Comparison of ENCODE assay signal across 23 mouse cellular contexts in the genomic region with DNA sequence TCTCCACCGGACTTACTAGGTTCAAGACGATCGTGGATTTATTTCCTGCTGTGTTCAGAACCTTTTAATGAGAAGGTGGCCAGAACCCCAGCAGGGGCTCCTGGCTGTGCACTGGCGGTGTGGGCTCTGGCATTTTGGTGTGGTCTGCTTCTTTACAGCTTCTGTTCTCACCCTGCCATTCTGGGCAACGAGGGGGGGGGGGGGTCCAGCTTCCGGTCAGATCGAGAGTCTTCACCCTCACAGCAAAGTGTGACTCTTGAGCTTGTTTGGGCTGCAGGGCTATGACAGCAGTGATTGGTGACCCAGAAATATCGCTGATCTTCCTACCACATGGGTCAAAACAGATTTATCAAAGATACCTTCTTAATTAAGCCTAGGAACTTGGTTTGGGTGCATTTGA. TPM values are rescaled to one million over a fixed set of nuclear protein-coding genes. Genes with fewer than 3 reads are reported as not detected.
DNase-seq lines count a peak whose midpoint lies in the region; TF ChIP-seq lines count a peak whose summit lies in the region.
"Had no signal": no experiment of that assay in that cellular context is flagged by ENCODE, and none has a peak within 500 bp of the region (broad histone marks: within the 10 kb centered on the region; RNA-seq: fewer than 3 reads in every experiment).

No protein-coding gene starts in this region.

- intact Hi-C loops in heart, postnatal 36 days (cut with DNase I): no loop called here

- no peaks in the 10 kb centered on the region for H3K27me3 ChIP-seq in cerebellum, adult 2 months (ENCODE audit: control insufficient read depth, insufficient read depth, low read length)
- H3K27me3 ChIP-seq in heart, embryonic 10.5 days (ENCODE audit: insufficient read depth, poor library complexity, severe bottlenecking): no peaks in the 10 kb centered on the region
- 0 out of 2 replicates have a peak, but pooled peaks cover 5% of the 10 kb centered on the region for H3K27me3 ChIP-seq in E14TG2a.4 (ENCODE audit: insufficient read depth, low read length)

- no peaks in the 10 kb centered on the region for H3K9me3 ChIP-seq in heart, embryonic 10.5 days
- H3K9me3 ChIP-seq in E14TG2a.4 (ENCODE audit: low read length): no peaks in the 10 kb centered on the region
- H3K9me3 ChIP-seq: G1E had no signal

- DNase-seq in cerebellum, adult 2 months: no peak
- DNase-seq in cerebellum, adult 9-10 months: no peak
- peak; percentile 59 for DNase-seq in heart, adult 11 months
- DNase-seq in heart, adult 18-20 months: no peak
- peak; percentile 68 for DNase-seq in heart, embryonic 10.5 days (ENCODE audit: low spot score)
- no peak for DNase-seq in heart, postnatal 36 days
- DNase-seq in testis, postnatal 14 days (ENCODE audit: low spot score): no peak
- DNase-seq: adrenal gland, adult 2 months; adrenal gland, adult 8-10 months; adrenal gland, postnatal 10 days; adrenal gland, postnatal 14 days; adrenal gland, postnatal 25 days; adrenal gland, postnatal 36 days; B cell, adult 2 months had no signal

- H3K4me1 ChIP-seq in cerebellum, adult 2 months (ENCODE audit: control insufficient read depth, insufficient read depth, low read length): peaks cover 14% of the 10 kb centered on the region
- H3K4me1 ChIP-seq in heart, embryonic 10.5 days: no peaks in the 10 kb centered on the region
- H3K4me1 ChIP-seq in E14TG2a.4 (replicated peaks; ENCODE audit: low read depth, low read length): peaks cover 13% of the 10 kb centered on the region

- no peak for TF ChIP-seq CTCF in cerebellum, adult 2 months (IDR thresholded peaks at IDR 0.05; ENCODE audit: borderline replicate concordance, insufficient read depth, low read depth, low read length)
- TF ChIP-seq CTCF in E14TG2a.4 (conservative IDR thresholded peaks at IDR 0.05; ENCODE audit: low read length): no peak

- no peaks in the 10 kb centered on the region for H3K36me3 ChIP-seq in heart, embryonic 10.5 days
- H3K36me3 ChIP-seq in E14TG2a.4 (ENCODE audit: insufficient read depth, low read length): no peaks in the 10 kb centered on the region
- H3K36me3 ChIP-seq: G1E had no signal

- H3K4me3 ChIP-seq in cerebellum, adult 2 months (replicated peaks; ENCODE audit: insufficient read depth, low read depth, low read length): peak overlapping the region; percentile 6
- H3K4me3 ChIP-seq in heart, embryonic 10.5 days: no peak overlapping the region
- peak overlapping the region; percentile 53 for H3K4me3 ChIP-seq in E14TG2a.4 (replicated peaks; ENCODE audit: low read length)

- peak overlapping the region; percentile 65 for H3K27ac ChIP-seq in cerebellum, adult 2 months (ENCODE audit: insufficient read depth, low read length)
- no peak overlapping the region for H3K27ac ChIP-seq in heart, embryonic 10.5 days

- TF ChIP-seq POLR2A in cerebellum, adult 2 months (IDR thresholded peaks at IDR 0.05; ENCODE audit: borderline replicate concordance, insufficient read depth, low read length): no peak

- WGBS in cerebellum, adult 2 months: 14% methylated on average over 8 of the region's 8 CpGs
- WGBS in heart, embryonic 10.5 days: 57% methylated on average over 8 of the region's 8 CpGs

RNA-seq across cellular contexts. Expression of a gene that starts 8.5 kb away (rescaled TPM):
- 1.4 TPM in 2 replicates for polyA plus RNA-seq in cerebellum, adult 2 months (2012; rRNA removed)
- not detected for total RNA-seq in heart, adult 18-20 months (2021)
- polyA plus RNA-seq in heart, embryonic 10.5 days (2016; fragmentation: Nextera tagmentation; extraction: Ambion mirVana): not detected in 2 replicates
- not detected for total RNA-seq in heart, postnatal 36 days (2021)
- total RNA-seq: adrenal gland, adult 18-20 months; adrenal gland, adult 2 months; adrenal gland, adult 8-10 months; adrenal gland, postnatal 10 days; adrenal gland, postnatal 14 days; adrenal gland, postnatal 25 days; adrenal gland, postnatal 36 days; CH12.LX; MEL had no signal
- polyA plus RNA-seq: activated CD4-positive, CD25-positive, alpha-beta regulatory T cell, adult 4 months; adrenal gland, adult 2 months; C2C12; CD4-positive, CD25-positive, alpha-beta regulatory T cell, adult 4 months; G1E; Patski had no signal

RNA-seq across cellular contexts. Expression of a gene that starts 18.8 kb away (rescaled TPM):
- polyA plus RNA-seq in cerebellum, adult 2 months (2012; rRNA removed): 45.2 and 47.9 TPM in 2 replicates
- total RNA-seq in heart, adult 18-20 months (2021): 1 to 10 TPM; 3.8 to 6.5 TPM
- 2.8 and 4.4 TPM in 2 replicates for polyA plus RNA-seq in heart, embryonic 10.5 days (2016; fragmentation: Nextera tagmentation; extraction: Ambion mirVana)
- total RNA-seq in heart, postnatal 36 days (2021): 1 to 10 TPM; 4.2 to 5.1 TPM

RNA-seq across cellular contexts. Expression of a gene that starts 46.4 kb away (rescaled TPM):
- polyA plus RNA-seq in cerebellum, adult 2 months (2012; rRNA removed): 130 and 136 TPM in 2 replicates
- total RNA-seq in heart, adult 18-20 months (2021): 10 to 100 TPM; 69.2 to 70.4 TPM
- 8.7 and 16.0 TPM in 2 replicates for polyA plus RNA-seq in heart, embryonic 10.5 days (2016; fragmentation: Nextera tagmentation; extraction: Ambion mirVana)
- 10 to 100 TPM; 72.1 to 73.7 TPM for total RNA-seq in heart, postnatal 36 days (2021)

Comparison
In these comparisons a context has a peak if more than half of its experiments do, and no peak if none do; other contexts are left out.
1. DNase-seq: peak in heart, adult 11 months (single experiment) and heart, embryonic 10.5 days (single experiment); none in cerebellum, adult 2 months (0 of 2), cerebellum, adult 9-10 months (single experiment), heart, adult 18-20 months (0 of 2), heart, postnatal 36 days (0 of 2) and testis, postnatal 14 days (single experiment).